ENCODE assay signal across 29 mouse cellular contexts in the genomic region with DNA sequence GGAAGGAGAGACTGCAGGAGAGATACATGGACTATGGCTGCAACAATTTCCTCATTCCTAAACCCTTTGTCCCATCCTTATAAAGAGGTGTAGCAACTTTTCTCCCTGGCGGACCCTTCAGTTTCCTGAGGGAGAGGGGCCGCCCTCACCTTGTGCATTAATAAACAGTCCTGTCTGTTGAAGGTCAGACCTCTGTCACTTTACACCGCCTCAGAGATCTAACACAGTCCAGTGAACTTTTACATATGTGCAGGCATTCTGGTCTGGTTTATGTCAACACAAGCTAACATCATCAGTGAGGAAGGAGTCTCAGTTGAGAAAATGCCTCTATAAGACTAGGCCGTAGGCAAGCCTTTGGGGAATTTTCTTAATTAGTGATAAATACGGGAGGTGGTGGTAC. TPM values are rescaled to one million over a fixed set of nuclear protein-coding genes. Genes with fewer than 3 reads are reported as not detected.
DNase-seq lines count a peak whose midpoint lies in the region; ATAC-seq and TF ChIP-seq lines count a peak whose summit lies in the region.
"Had no signal": no experiment of that assay in that cellular context is flagged by ENCODE, and none has a peak within 500 bp of the region (broad histone marks: within the 10 kb centered on the region; RNA-seq: fewer than 3 reads in every experiment).

No protein-coding gene starts in this region.

- H3K4me3 ChIP-seq in heart, embryonic 10.5 days = no peak overlapping the region
- H3K4me3 ChIP-seq in heart, embryonic 16.5 days (ENCODE audit: low read length) = no peak overlapping the region
- H3K4me3 ChIP-seq in lung, postnatal 0 days (ENCODE audit: low read depth, low read length) = no peak overlapping the region
- H3K4me3 ChIP-seq: erythroblast, embryonic 14.5 days; hindbrain, embryonic 10.5 days; hindbrain, embryonic 15.5 days; midbrain, embryonic 13.5 days had no signal

- no peak overlapping the region for H3K4me2 ChIP-seq in heart, embryonic 16.5 days (ENCODE audit: low read depth, low read length)
- no peak overlapping the region for H3K4me2 ChIP-seq in lung, postnatal 0 days (replicated peaks; ENCODE audit: low read depth, low read length)
- H3K4me2 ChIP-seq: hindbrain, embryonic 15.5 days; midbrain, embryonic 13.5 days had no signal

- H3K36me3 ChIP-seq in heart, embryonic 10.5 days = no peaks in the 10 kb centered on the region
- no peaks in the 10 kb centered on the region for H3K36me3 ChIP-seq in heart, embryonic 16.5 days (ENCODE audit: control insufficient read depth, insufficient read depth)
- H3K36me3 ChIP-seq in lung, postnatal 0 days (ENCODE audit: insufficient read depth, low read length) = no peaks in the 10 kb centered on the region
- H3K36me3 ChIP-seq: hindbrain, embryonic 10.5 days; hindbrain, embryonic 15.5 days; midbrain, embryonic 13.5 days had no signal

- no peak overlapping the region for H3K9ac ChIP-seq in heart, embryonic 16.5 days (ENCODE audit: low read length)
- no peak overlapping the region for H3K9ac ChIP-seq in lung, postnatal 0 days (replicated peaks; ENCODE audit: low read depth)
- H3K9ac ChIP-seq: hindbrain, embryonic 15.5 days; midbrain, embryonic 13.5 days had no signal

- H3K9me3 ChIP-seq in heart, embryonic 10.5 days = no peaks in the 10 kb centered on the region
- no peaks in the 10 kb centered on the region for H3K9me3 ChIP-seq in heart, embryonic 16.5 days (replicated peaks; ENCODE audit: control insufficient read depth, low read length)
- H3K9me3 ChIP-seq in lung, postnatal 0 days (ENCODE audit: low read length) = no peaks in the 10 kb centered on the region
- H3K9me3 ChIP-seq: hindbrain, embryonic 10.5 days; hindbrain, embryonic 15.5 days; midbrain, embryonic 13.5 days had no signal

- no peak for ATAC-seq in heart, embryonic 16.5 days (replicated peaks; ENCODE audit: extremely low read depth, insufficient read depth, low FRiP score)
- ATAC-seq in lung, postnatal 0 days = no peak
- ATAC-seq: CD4-positive, CD25-positive, alpha-beta regulatory T cell, adult 4 months; forebrain, embryonic 16.5 days; inflammation-experienced regulatory T-cells, adult 6 months; midbrain, embryonic 13.5 days had no signal

- TF ChIP-seq EP300 in lung, postnatal 0 days (IDR thresholded peaks at IDR 0.05) = no peak

- 50% methylated on average over 5 of the region's 5 CpGs for WGBS in heart, embryonic 10.5 days
- 54% methylated on average over 5 of the region's 5 CpGs for WGBS in heart, embryonic 16.5 days
- WGBS in lung, postnatal 0 days = 74% methylated on average over 5 of the region's 5 CpGs

- peak overlapping the region; percentile 49; the same call in 1 of the 2 replicates for H3K27ac ChIP-seq in heart, embryonic 10.5 days
- 0 out of 2 replicates have a peak overlapping the region, but pooled peaks have one; percentile 41 for H3K27ac ChIP-seq in heart, embryonic 16.5 days (ENCODE audit: low read length)
- H3K27ac ChIP-seq in lung, postnatal 0 days (ENCODE audit: low read length) = peak overlapping the region; percentile 83; the same call in 1 of the 2 replicates
- H3K27ac ChIP-seq: hindbrain, embryonic 10.5 days; hindbrain, embryonic 15.5 days; macrophage; midbrain, embryonic 13.5 days had no signal

- H3K27me3 ChIP-seq in heart, embryonic 10.5 days (ENCODE audit: insufficient read depth, poor library complexity, severe bottlenecking) = no peaks in the 10 kb centered on the region
- no peaks in the 10 kb centered on the region for H3K27me3 ChIP-seq in heart, embryonic 16.5 days (ENCODE audit: control insufficient read depth, insufficient read depth, low read length)
- no peaks in the 10 kb centered on the region for H3K27me3 ChIP-seq in lung, postnatal 0 days (replicated peaks; ENCODE audit: insufficient read depth, low read length)
- H3K27me3 ChIP-seq: hindbrain, embryonic 15.5 days; midbrain, embryonic 13.5 days had no signal

- H3K4me1 ChIP-seq in heart, embryonic 10.5 days = peaks cover 21% of the 10 kb centered on the region
- H3K4me1 ChIP-seq in heart, embryonic 16.5 days (ENCODE audit: control insufficient read depth, insufficient read depth, low read length) = 0 out of 2 replicates have a peak, but pooled peaks cover 2% of the 10 kb centered on the region
- no peaks in the 10 kb centered on the region for H3K4me1 ChIP-seq in lung, postnatal 0 days (ENCODE audit: insufficient read depth, low read depth, low read length)
- H3K4me1 ChIP-seq: hindbrain, embryonic 10.5 days; hindbrain, embryonic 15.5 days; midbrain, embryonic 13.5 days had no signal

- peak; percentile 59 for DNase-seq in heart, embryonic 10.5 days (ENCODE audit: low spot score)
- no peak for DNase-seq in heart, adult 18-20 months
- no peak for DNase-seq in heart, adult 9 months (ENCODE audit: low spot score in 2 of 2)
- no peak for DNase-seq in lung, postnatal 0 days (ENCODE audit: low spot score)
- DNase-seq in lung, adult 18-20 months = no peak
- DNase-seq in urinary bladder, postnatal 14 days (ENCODE audit: low spot score) = no peak
- DNase-seq: adrenal gland, postnatal 14 days; cerebellum, adult 11-12 months; cerebellum, adult 9-11 months; kidney, adult 9 months; kidney, postnatal 10 days; layer of hippocampus, postnatal 36 days; left cerebral cortex, postnatal 4 days; lung, postnatal 10 days; retina, postnatal 1 day; right cerebral cortex, postnatal 14 days; thymus, postnatal 4 days had no signal

- no peak for TF ChIP-seq CTCF in lung, postnatal 0 days (IDR thresholded peaks at IDR 0.05)

RNA-seq across cellular contexts. Expression of a gene that starts 22.5 kb away (rescaled TPM):
- 48.4 and 50.9 TPM in 2 replicates for polyA plus RNA-seq in heart, embryonic 10.5 days (2016; fragmentation: Nextera tagmentation; extraction: Ambion mirVana)
- 10 to 100 TPM; 65.4 to 72.8 TPM for total RNA-seq in heart, adult 18-20 months (2021)
- polyA plus RNA-seq in heart, embryonic 16.5 days (2015; fragmentation: Nextera tagmentation; extraction: Ambion mirVana) = 42.5 and 43.6 TPM in 2 replicates
- 121 and 122 TPM in 2 replicates for polyA plus RNA-seq in lung, postnatal 0 days (2015; fragmentation: Nextera tagmentation; extraction: Ambion mirVana)

RNA-seq across cellular contexts. Expression of a gene that starts 27.4 kb away (rescaled TPM):
- polyA plus RNA-seq in heart, embryonic 10.5 days (2016; fragmentation: Nextera tagmentation; extraction: Ambion mirVana) = 0.33 and 0.88 TPM in 2 replicates
- 1 to 10 TPM; 3.0 to 3.5 TPM for total RNA-seq in heart, adult 18-20 months (2021)
- 1.5 and 1.7 TPM in 2 replicates for polyA plus RNA-seq in heart, embryonic 16.5 days (2015; fragmentation: Nextera tagmentation; extraction: Ambion mirVana)
- polyA plus RNA-seq in lung, postnatal 0 days (2015; fragmentation: Nextera tagmentation; extraction: Ambion mirVana) = 0.62 and 1.1 TPM in 2 replicates
- total RNA-seq: megakaryocyte-erythroid progenitor cell, adult 5-6 weeks; monocyte, adult 5-6 weeks had no signal
- polyA plus RNA-seq: CD4-positive, CD25-positive, alpha-beta regulatory T cell, adult 4 months; erythroblast, embryonic 14.5 days; inflammation-experienced regulatory T-cells, adult 6 months; liver, embryonic 16.5 days; macrophage had no signal
